Mouse (Mus musculus) MEL (cell line): ENCODE data around the gene Rras2.

Experiments
- CHD1 ChIP-seq: IDR thresholded peaks from 2 replicates; pipeline ENCODE4 v1.6.1; 2012; ENCODE audit warnings: low read depth, mild to moderate bottlenecking, inconsistent platforms, low read length, improper control_type of control experiment
- CTCF ChIP-seq, 3 experiments: IDR thresholded peaks in 2 of 3; conservative IDR thresholded peaks in 1 of 3; 2 replicates each; pipeline ENCODE4 v1.5.1; 2011 to 2012; ENCODE audit warnings: low read length in 3 of 3, low read depth in 2 of 3, mild to moderate bottlenecking in 2 of 3, improper control_type of control experiment in 1 of 3, inconsistent platforms in 1 of 3, mixed read lengths in 1 of 3, moderate library complexity in 1 of 3; ENCODE audit not compliant: control insufficient read depth in 1 of 3, insufficient read depth in 1 of 3, poor library complexity in 1 of 3, severe bottlenecking in 1 of 3
- EP300 ChIP-seq, 2 experiments: IDR thresholded peaks; 2 replicates each; pipeline ENCODE4 v1.6.1; 2011; ENCODE audit warnings: improper control_type of control experiment in 2 of 2, low read length in 2 of 2, low read depth in 1 of 2, mild to moderate bottlenecking in 1 of 2
- ETS1 ChIP-seq: IDR thresholded peaks from 2 replicates; pipeline ENCODE4 v1.6.1; 2012; ENCODE audit warnings: low read depth, mild to moderate bottlenecking, inconsistent platforms, low read length, improper control_type of control experiment, moderate library complexity
- GATA1 ChIP-seq: IDR thresholded peaks from 2 replicates; pipeline ENCODE4 v1.6.1; 2011; ENCODE audit warnings: low read depth, low read length, improper control_type of control experiment
- HCFC1 ChIP-seq: IDR thresholded peaks from 2 replicates; pipeline ENCODE4 v1.6.1; 2012; ENCODE audit warnings: low read depth, mild to moderate bottlenecking, inconsistent platforms, low read length, improper control_type of control experiment, moderate library complexity
- POLR2A ChIP-seq, 2 experiments: IDR thresholded peaks; 2 replicates each; pipeline ENCODE4 v1.6.1; 2011 to 2012; ENCODE audit warnings: low read length in 2 of 2, mild to moderate bottlenecking in 2 of 2, control low read depth in 1 of 2, improper control_type of control experiment in 1 of 2, low read depth in 1 of 2, moderate library complexity in 1 of 2; ENCODE audit not compliant: control insufficient read depth in 1 of 2, insufficient read depth in 1 of 2, poor library complexity in 1 of 2
- TAL1 ChIP-seq: IDR thresholded peaks from 2 replicates; pipeline ENCODE4 v1.6.1; 2012; ENCODE audit warnings: mild to moderate bottlenecking, inconsistent platforms, low read length, moderate library complexity, mixed read lengths
- TBP ChIP-seq: IDR thresholded peaks from 2 replicates; pipeline ENCODE4 v1.8.0; 2011; ENCODE audit warnings: low read depth, low read length, improper control_type of control experiment
- TCF12 ChIP-seq: IDR thresholded peaks from 2 replicates; pipeline ENCODE4 v1.6.1; 2014; ENCODE audit warnings: low read depth, mild to moderate bottlenecking, inconsistent platforms, low read length, improper control_type of control experiment, moderate library complexity
- USF1 ChIP-seq: IDR thresholded peaks from 2 replicates; pipeline ENCODE4 v1.6.1; 2014; ENCODE audit warnings: low read depth, mild to moderate bottlenecking, inconsistent platforms, low read length, improper control_type of control experiment, moderate library complexity
- ZKSCAN1 ChIP-seq: IDR thresholded peaks from 2 replicates; pipeline ENCODE4 v1.6.1; 2012; ENCODE audit warnings: low read depth, mild to moderate bottlenecking, inconsistent platforms, low read length, improper control_type of control experiment, moderate library complexity

- TF ChIP-seq CHD1 (no peak), CTCF (IDR thresholded peaks at IDR 0.05 in 2 of 3, conservative IDR thresholded peaks at IDR 0.05 in 1 of 3; ENCODE audit: control insufficient read depth in 1 of 3, insufficient read depth in 1 of 3, low read depth in 2 of 3, low read length in 3 of 3, poor library complexity in 1 of 3, severe bottlenecking in 1 of 3) (no peak), EP300 (IDR thresholded peaks at IDR 0.05; ENCODE audit: low read depth in 1 of 2, low read length in 2 of 2) (no peak), POLR2A (IDR thresholded peaks at IDR 0.05; ENCODE audit: control insufficient read depth in 1 of 2, insufficient read depth in 1 of 2, low read depth in 1 of 2, low read length in 2 of 2, poor library complexity in 1 of 2) (no peak), USF1 (no peak), TCF12 (no peak), GATA1 (no peak), HCFC1 (no peak), ETS1 (no peak), TAL1 (no peak), TBP (no peak), ZKSCAN1 (no peak)
Observed at GRCm38 (mm10) chr7:114093548-114094174, 23.9 kb downstream of the Rras2 start.
